Mouse (Mus musculus): ENCODE data around the gene Acsbg2.

GRCm38 (mm10) chr17:56871767-56872166 lies 2.5 kb downstream of the Acsbg2 start:
- TF ChIP-seq ZC3H11A (IDR thresholded peaks at IDR 0.05; ENCODE audit: borderline replicate concordance, low read depth, low read length), result no peak
- TF ChIP-seq ZNF384 (IDR thresholded peaks at IDR 0.05; ENCODE audit: low read depth, low read length), result no peak
- TF ChIP-seq MAFK (IDR thresholded peaks at IDR 0.05; ENCODE audit: insufficient read depth, low read depth, low read length), result no peak
- TF ChIP-seq HCFC1 (IDR thresholded peaks at IDR 0.05; ENCODE audit: borderline replicate concordance, insufficient read depth, low read length), result no peak
- TF ChIP-seq CHD2 (IDR thresholded peaks at IDR 0.05; ENCODE audit: low read depth, low read length), result no peak
